Mouse (Mus musculus) lung, adult 2 months (tissue): ENCODE measurements around the gene Cys1.

ENCODE experiments used
- CTCF ChIP-seq: fragments of 200-500 bp; IDR thresholded peaks from 2 replicates; pipeline ENCODE4 v1.5.1; 2011; ENCODE audit warnings: mild to moderate bottlenecking, low read length, control low read depth; ENCODE audit not compliant: insufficient read depth
- POLR2A ChIP-seq: fragments of 200-500 bp; IDR thresholded peaks from 2 replicates; pipeline ENCODE4 v1.6.1; 2011; ENCODE audit warnings: low read depth, mild to moderate bottlenecking, control low read depth, low read length, borderline replicate concordance; ENCODE audit errors: extremely low read depth

DNA sequence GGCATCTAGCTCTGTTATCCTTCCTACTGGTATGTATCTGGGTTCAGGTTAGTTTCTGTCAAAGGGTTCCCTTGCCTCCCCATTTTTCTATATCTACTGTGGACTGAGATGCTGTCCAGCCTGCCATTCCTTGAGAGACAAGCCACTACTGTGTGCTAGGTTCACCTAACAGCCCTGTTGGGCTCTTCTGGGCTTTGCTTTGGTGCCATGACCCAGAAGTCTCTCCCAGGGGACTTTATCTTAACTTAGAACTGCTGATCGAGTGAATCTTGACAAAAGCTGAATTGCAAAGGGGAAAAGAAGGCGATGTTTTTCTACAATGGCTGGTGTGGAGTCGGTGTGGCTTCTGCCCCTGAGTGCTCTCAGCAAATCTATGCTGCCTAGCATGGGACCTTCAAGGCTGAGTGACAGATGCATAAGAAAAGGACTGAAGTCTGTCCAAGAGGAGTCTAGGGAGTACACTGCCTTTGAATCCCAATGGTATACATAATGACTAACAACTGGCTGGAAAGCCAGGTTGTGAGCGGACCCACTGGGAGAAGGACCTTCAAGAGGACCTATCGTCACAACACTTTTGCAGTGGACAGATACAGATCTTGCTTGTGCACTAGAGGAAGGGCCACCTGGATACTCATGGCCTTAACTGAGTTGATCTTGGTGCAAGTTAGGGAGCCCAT lies 33.1 kb upstream of the Cys1 start:
- TF ChIP-seq CTCF (no peak), POLR2A (no peak)
